Mouse (Mus musculus): ENCODE data around the gene Inka2. TPM values are rescaled to one million over a fixed set of nuclear protein-coding genes. Genes with fewer than 3 reads are reported as not detected.

The Inka2 gene
- total and polyA plus RNA-seq, 3 experiments, result 0.39 to 0.61 TPM; not detected in 1

DNA sequence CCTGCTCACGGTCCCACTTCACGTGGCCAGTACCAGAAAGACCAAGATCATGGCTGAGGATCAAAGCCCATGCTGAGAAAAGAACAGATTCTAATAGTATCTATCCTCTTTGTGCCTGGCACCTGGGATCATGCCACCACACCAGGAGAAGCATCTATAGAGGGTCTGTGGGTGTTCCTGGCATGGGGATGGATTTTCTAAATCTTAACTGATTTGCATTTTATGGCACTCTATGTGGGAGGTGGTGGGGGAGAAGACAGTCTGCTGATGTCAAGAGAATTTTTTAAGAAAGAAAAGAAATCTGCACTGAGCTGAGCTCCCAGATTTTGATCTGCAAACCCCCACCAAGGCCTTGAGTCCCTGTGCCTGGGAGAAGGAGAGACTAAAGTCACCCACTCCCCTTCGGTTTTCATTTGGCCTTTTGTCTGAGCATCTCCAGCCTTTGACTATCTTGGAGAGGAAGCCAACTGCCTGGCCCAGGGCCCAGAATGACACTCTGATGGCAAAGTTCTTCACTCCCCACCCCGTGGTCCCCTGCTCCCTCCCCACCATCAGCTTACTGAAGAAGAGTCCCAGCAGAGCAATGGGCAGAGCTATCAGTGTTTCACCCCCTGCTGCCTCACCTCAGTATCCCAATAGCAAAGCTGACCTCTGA, 2.1 kb downstream of the Inka2 start:
- H3K36me3 ChIP-seq (ENCODE audit: control insufficient read depth in 1 of 2, insufficient read depth in 2 of 2, low read length in 2 of 2), result peaks cover 0 to 11% of the 10 kb centered on the region in 2 experiments; a peak in 2 of 4 replicates
- TF ChIP-seq MAZ (IDR thresholded peaks at IDR 0.05; ENCODE audit: low read depth, low read length) (no peak), JUND (IDR thresholded peaks at IDR 0.05; ENCODE audit: low read depth, low read length) (no peak), ELF1 (IDR thresholded peaks at IDR 0.05; ENCODE audit: low read depth, low read length) (no peak), POLR2AphosphoS2 (IDR thresholded peaks at IDR 0.05; ENCODE audit: low read length) (no peak), TCF12 (IDR thresholded peaks at IDR 0.05; ENCODE audit: low read depth, low read length) (no peak), TBP (IDR thresholded peaks at IDR 0.05; ENCODE audit: low read depth, low read length) (no peak), ZC3H11A (IDR thresholded peaks at IDR 0.05; ENCODE audit: low read depth, low read length) (no peak), RAD21 (IDR thresholded peaks at IDR 0.05; ENCODE audit: low read depth, low read length) (no peak), ZMIZ1 (IDR thresholded peaks at IDR 0.05; ENCODE audit: low read depth, low read length) (no peak), GATA1 (IDR thresholded peaks at IDR 0.05; ENCODE audit: low read depth, low read length) (no peak), UBTF (IDR thresholded peaks at IDR 0.05; ENCODE audit: borderline replicate concordance, insufficient read depth, low read depth, low read length) (no peak), MAX (IDR thresholded peaks at IDR 0.05; ENCODE audit: low read length) (no peak), ZKSCAN1 (IDR thresholded peaks at IDR 0.05; ENCODE audit: low read depth, low read length) (no peak), POLR2A (IDR thresholded peaks at IDR 0.05; ENCODE audit: control insufficient read depth in 1 of 2, insufficient read depth in 1 of 2, low read depth in 1 of 2, low read length in 2 of 2, poor library complexity in 1 of 2) (no peak), E2F4 (IDR thresholded peaks at IDR 0.05; ENCODE audit: borderline replicate concordance, low read depth, low read length) (no peak), CHD2 (IDR thresholded peaks at IDR 0.05; ENCODE audit: low read length) (no peak), NRF1 (IDR thresholded peaks at IDR 0.05; ENCODE audit: insufficient read depth, low read depth, low read length, poor library complexity, severe bottlenecking) (no peak), TAL1 (IDR thresholded peaks at IDR 0.05; ENCODE audit: low read length) (no peak)
- H3K4me3 ChIP-seq (ENCODE audit: control insufficient read depth in 1 of 2, insufficient read depth in 1 of 2, low read depth in 2 of 2, low read length in 2 of 2), result no peak overlapping the region
- H3K79me2 ChIP-seq (ENCODE audit: control insufficient read depth, insufficient read depth, low read length, poor library complexity), result no peaks in the 10 kb centered on the region
- no peak overlapping the region for H3K9ac ChIP-seq (ENCODE audit: control insufficient read depth, low read depth, low read length, poor library complexity, severe bottlenecking)
- H3K27me3 ChIP-seq (ENCODE audit: control insufficient read depth in 1 of 2, insufficient read depth in 2 of 2, low read length in 2 of 2), result no peaks in the 10 kb centered on the region
- H3K9me3 ChIP-seq (replicated peaks; ENCODE audit: insufficient read depth, low read length), result no peaks in the 10 kb centered on the region
- peaks cover 7 to 36% of the 10 kb centered on the region in 2 experiments for H3K4me1 ChIP-seq (ENCODE audit: control insufficient read depth in 1 of 2, insufficient read depth in 2 of 2, low read length in 2 of 2)
- H3K27ac ChIP-seq (ENCODE audit: control insufficient read depth, low read depth, low read length), result no peak overlapping the region
- no peak for DNase-seq (ENCODE audit: low read depth, low spot score)

DNA sequence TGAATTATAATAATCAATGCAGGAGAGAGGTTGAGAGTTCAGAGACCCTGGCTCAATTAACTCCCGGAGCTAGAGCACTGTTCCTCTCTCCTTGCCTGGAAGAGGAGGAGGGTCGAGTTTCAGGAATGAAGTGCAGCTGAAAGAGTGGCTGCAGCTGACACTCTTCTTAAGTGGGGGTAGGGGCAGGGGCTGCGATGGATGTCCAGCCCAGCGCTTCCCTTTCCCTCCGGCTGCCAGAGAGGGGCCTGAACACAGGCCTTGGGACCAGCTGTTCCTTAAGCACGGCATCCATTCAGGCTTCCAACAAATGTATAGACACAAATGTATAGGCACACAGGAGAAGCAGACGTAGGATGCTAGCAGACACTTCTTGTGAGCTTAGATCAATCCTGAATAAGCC, 3.2 kb downstream of the Inka2 start:
- peaks cover 0 to 6% of the 10 kb centered on the region in 2 experiments; a peak in 2 of 4 replicates for H3K36me3 ChIP-seq (ENCODE audit: control insufficient read depth in 1 of 2, insufficient read depth in 2 of 2, low read length in 2 of 2)
- DNase-seq (ENCODE audit: low read depth, low spot score), result no peak
- no peak overlapping the region for H3K27ac ChIP-seq (ENCODE audit: control insufficient read depth, low read depth, low read length)
- H3K4me1 ChIP-seq (ENCODE audit: control insufficient read depth in 1 of 2, insufficient read depth in 2 of 2, low read length in 2 of 2), result peaks cover 0 to 25% of the 10 kb centered on the region in 2 experiments; a peak in 2 of 4 replicates
- H3K4me3 ChIP-seq (ENCODE audit: control insufficient read depth in 1 of 2, insufficient read depth in 1 of 2, low read depth in 2 of 2, low read length in 2 of 2), result no peak overlapping the region
- no peaks in the 10 kb centered on the region for H3K27me3 ChIP-seq (ENCODE audit: control insufficient read depth in 1 of 2, insufficient read depth in 2 of 2, low read length in 2 of 2)
- H3K79me2 ChIP-seq (ENCODE audit: control insufficient read depth, insufficient read depth, low read length, poor library complexity), result no peaks in the 10 kb centered on the region
- H3K9ac ChIP-seq (ENCODE audit: control insufficient read depth, low read depth, low read length, poor library complexity, severe bottlenecking), result no peak overlapping the region
- H3K9me3 ChIP-seq (replicated peaks; ENCODE audit: insufficient read depth, low read length), result no peaks in the 10 kb centered on the region
- no peak for TF ChIP-seq GABPA (IDR thresholded peaks at IDR 0.05; ENCODE audit: low read depth, low read length)
- TF ChIP-seq CHD1 (IDR thresholded peaks at IDR 0.05; ENCODE audit: low read depth, low read length), result no peak
- no peak for TF ChIP-seq NRF1 (IDR thresholded peaks at IDR 0.05; ENCODE audit: insufficient read depth, low read depth, low read length, poor library complexity, severe bottlenecking)
- TF ChIP-seq BHLHE40 (IDR thresholded peaks at IDR 0.05; ENCODE audit: borderline replicate concordance, low read depth, low read length), result no peak
- TF ChIP-seq MAX (IDR thresholded peaks at IDR 0.05; ENCODE audit: low read length), result no peak
- no peak for TF ChIP-seq POLR2A (IDR thresholded peaks at IDR 0.05; ENCODE audit: control insufficient read depth in 1 of 2, insufficient read depth in 1 of 2, low read depth in 1 of 2, low read length in 2 of 2, poor library complexity in 1 of 2)
- no peak for TF ChIP-seq USF1 (IDR thresholded peaks at IDR 0.05; ENCODE audit: low read depth, low read length)
- no peak for TF ChIP-seq MYC (IDR thresholded peaks at IDR 0.05; ENCODE audit: low read depth, low read length)
- TF ChIP-seq HCFC1 (IDR thresholded peaks at IDR 0.05; ENCODE audit: low read depth, low read length), result no peak
- no peak for TF ChIP-seq POLR2AphosphoS5 (IDR thresholded peaks at IDR 0.05; ENCODE audit: borderline replicate concordance, low read depth, low read length)
- no peak for TF ChIP-seq MAZ (IDR thresholded peaks at IDR 0.05; ENCODE audit: low read depth, low read length)
- no peak for TF ChIP-seq TCF12 (IDR thresholded peaks at IDR 0.05; ENCODE audit: low read depth, low read length)
- TF ChIP-seq CTCF (IDR thresholded peaks at IDR 0.05 in 2 of 3, conservative IDR thresholded peaks at IDR 0.05 in 1 of 3; ENCODE audit: control insufficient read depth in 1 of 3, insufficient read depth in 1 of 3, low read depth in 2 of 3, low read length in 3 of 3, poor library complexity in 1 of 3, severe bottlenecking in 1 of 3), result no peak

All from MEL (cell line).